Mouse (Mus musculus): ENCODE results near the gene Bckdhb. TPM values are rescaled to one million over a fixed set of nuclear protein-coding genes. Genes with fewer than 3 reads are reported as not detected.
"Not testable (repeated sequence)": the region's sequence is repeated elsewhere in the genome, so short reads cannot be mapped to it uniquely, and the experiment has no call there.

Gene Bckdhb
- polyA plus RNA-seq, 1 experiment from 2014 or later: 54.8 TPM

- DNase-seq (ENCODE audit: low spot score) (no peak), ATAC-seq (ENCODE audit: insufficient read depth, low FRiP score, low TSS enrichment) (no peak)
- no peak overlapping the region for H3K27ac ChIP-seq (ENCODE audit: low read depth, low read length)
- H3K27me3 ChIP-seq (ENCODE audit: control insufficient read depth, insufficient read depth, low read length): no peaks in the 10 kb centered on the region
- H3K4me2 ChIP-seq (ENCODE audit: low read depth): no peak overlapping the region
- no peaks in the 10 kb centered on the region for H3K9me3 ChIP-seq (ENCODE audit: control insufficient read depth, low read length)
- H3K4me3 ChIP-seq (ENCODE audit: low read depth, low read length): no peak overlapping the region
- H3K9ac ChIP-seq (ENCODE audit: low read length): no peak overlapping the region
- no peaks in the 10 kb centered on the region for H3K4me1 ChIP-seq (ENCODE audit: control insufficient read depth, insufficient read depth, low read length)
- 95% methylated on average over 2 of the region's 2 CpGs for WGBS
- H3K36me3 ChIP-seq (ENCODE audit: control insufficient read depth, insufficient read depth, low read length): no peaks in the 10 kb centered on the region
These were observed 50.9 kb downstream of the Bckdhb start for GRCm38 (mm10) chr9:83975811-83976210.

DNA sequence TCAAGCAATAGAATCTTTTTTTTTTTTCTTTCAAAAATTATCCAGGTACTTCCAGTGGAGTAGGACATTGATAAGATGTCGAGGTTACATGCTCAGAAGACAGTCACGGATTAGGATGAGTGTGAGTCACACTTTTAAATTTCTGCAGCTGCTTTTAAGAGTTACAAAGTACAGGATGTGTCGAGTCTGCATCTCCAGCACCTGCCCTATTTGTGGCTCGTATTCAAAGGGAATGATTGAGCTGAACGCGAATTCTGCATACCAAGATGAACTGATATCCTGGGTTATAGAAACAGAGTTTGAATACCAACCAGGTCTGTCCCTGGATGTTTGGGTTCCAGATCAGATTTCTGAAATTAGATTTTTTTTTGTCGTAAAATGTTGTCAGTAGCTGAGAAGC lies 56.3 kb downstream of the Bckdhb start:
- WGBS: 88% methylated on average over 7 of the region's 7 CpGs
- Histone ChIP-seq H3K9me3 (ENCODE audit: control insufficient read depth, low read length) (no peaks in the 10 kb centered on the region), H3K4me3 (ENCODE audit: low read depth, low read length) (no peak overlapping the region), H3K27me3 (ENCODE audit: control insufficient read depth, insufficient read depth, low read length) (no peaks in the 10 kb centered on the region), H3K36me3 (ENCODE audit: control insufficient read depth, insufficient read depth, low read length) (no peaks in the 10 kb centered on the region), H3K4me1 (ENCODE audit: control insufficient read depth, insufficient read depth, low read length) (no peaks in the 10 kb centered on the region), H3K4me2 (ENCODE audit: low read depth) (no peak overlapping the region), H3K27ac (ENCODE audit: low read depth, low read length) (no peak overlapping the region), H3K9ac (ENCODE audit: low read length) (no peak overlapping the region)
- ATAC-seq (ENCODE audit: insufficient read depth, low FRiP score, low TSS enrichment): no peak
- DNase-seq (ENCODE audit: low spot score): no peak

DNA sequence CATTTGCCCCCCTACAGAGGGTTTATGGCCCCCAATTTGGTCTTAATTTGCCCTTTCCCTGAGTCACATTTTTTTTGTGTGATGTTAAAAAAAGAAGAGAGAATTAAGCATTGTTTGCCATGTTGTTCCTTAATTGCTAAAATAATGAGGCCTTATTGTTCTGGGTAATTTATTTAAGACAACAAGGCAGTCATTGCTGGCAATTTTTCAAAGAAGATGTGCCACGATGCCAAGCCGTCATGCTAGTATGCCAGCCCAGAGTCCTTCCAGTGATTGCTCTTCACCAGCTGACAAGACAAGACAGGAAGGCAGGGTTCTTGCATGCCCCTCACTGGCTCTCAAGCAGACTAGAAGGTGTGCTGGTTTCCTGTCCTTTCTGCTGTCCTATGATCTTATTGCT lies 84.0 kb downstream of the Bckdhb start:
- no peak overlapping the region for H3K4me3 ChIP-seq (ENCODE audit: low read depth, low read length)
- 0 out of 2 replicates have a peak, but pooled peaks cover 5% of the 10 kb centered on the region for H3K9me3 ChIP-seq (ENCODE audit: control insufficient read depth, low read length)
- no peak overlapping the region for H3K27ac ChIP-seq (ENCODE audit: low read depth, low read length)
- WGBS: 61% methylated on average over 2 of the region's 2 CpGs
- no peak overlapping the region for H3K9ac ChIP-seq (ENCODE audit: low read length)
- H3K4me1 ChIP-seq (ENCODE audit: control insufficient read depth, insufficient read depth, low read length): no peaks in the 10 kb centered on the region
- H3K4me2 ChIP-seq (ENCODE audit: low read depth): no peak overlapping the region
- DNase-seq (ENCODE audit: low spot score) (no peak), ATAC-seq (ENCODE audit: insufficient read depth, low FRiP score, low TSS enrichment) (no peak)
- no peaks in the 10 kb centered on the region for H3K27me3 ChIP-seq (ENCODE audit: control insufficient read depth, insufficient read depth, low read length)
- no peaks in the 10 kb centered on the region for H3K36me3 ChIP-seq (ENCODE audit: control insufficient read depth, insufficient read depth, low read length)

DNA sequence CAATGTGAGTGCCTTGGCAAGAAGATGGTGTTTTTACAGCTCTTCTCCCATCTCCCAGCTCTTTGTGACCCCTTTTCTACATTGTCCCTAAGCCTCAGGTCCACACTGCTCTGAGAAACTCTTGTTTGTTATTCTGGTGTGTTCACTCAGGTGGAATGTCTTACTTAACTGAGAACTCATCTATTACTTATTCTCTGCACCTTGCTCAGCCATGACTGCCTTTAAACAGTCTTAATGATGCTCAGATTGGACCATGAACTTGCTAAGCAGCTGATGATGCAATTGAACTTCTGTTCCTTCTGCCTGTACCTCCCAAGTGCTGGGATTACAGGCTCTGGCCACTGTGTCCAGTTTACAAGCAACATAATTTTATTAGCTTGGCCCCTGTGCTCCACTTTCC lies 86.2 kb downstream of the Bckdhb start:
- no peak for ATAC-seq (ENCODE audit: insufficient read depth, low FRiP score, low TSS enrichment)

DNA sequence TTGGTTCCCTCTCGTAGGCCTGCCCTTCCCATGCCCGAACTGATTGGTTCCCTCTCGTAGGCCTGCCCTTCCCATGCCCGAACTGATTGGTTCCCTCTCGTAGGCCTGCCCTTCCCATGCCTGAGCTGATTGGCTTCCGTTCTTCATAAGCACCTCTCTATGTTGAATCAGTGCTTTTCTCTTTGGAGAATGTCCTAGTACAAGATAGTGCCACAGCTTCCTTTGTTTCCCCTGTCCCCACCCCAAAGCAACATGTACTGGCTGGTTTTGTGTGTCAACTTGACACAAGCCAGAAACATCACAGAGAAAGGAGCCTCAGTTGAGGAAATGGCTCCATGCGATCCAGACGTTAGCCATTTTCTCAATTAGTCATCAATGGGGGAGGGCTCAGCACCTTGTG lies 93.2 kb downstream of the Bckdhb start:
- not testable (repeated sequence) for H3K4me1 ChIP-seq (ENCODE audit: control insufficient read depth, insufficient read depth, low read length); H3K36me3 ChIP-seq (ENCODE audit: control insufficient read depth, insufficient read depth, low read length); H3K4me2 ChIP-seq (ENCODE audit: low read depth); ATAC-seq (ENCODE audit: insufficient read depth, low FRiP score, low TSS enrichment); H3K9ac ChIP-seq (ENCODE audit: low read length); H3K27ac ChIP-seq (ENCODE audit: low read depth, low read length); H3K9me3 ChIP-seq (ENCODE audit: control insufficient read depth, low read length); DNase-seq (ENCODE audit: low spot score); H3K4me3 ChIP-seq (ENCODE audit: low read depth, low read length); H3K27me3 ChIP-seq (ENCODE audit: control insufficient read depth, insufficient read depth, low read length)
- 93% methylated on average over 8 of the region's 8 CpGs for WGBS

More for the DNA sequence above, 86.2 kb downstream of the Bckdhb start:
- H3K9ac ChIP-seq (ENCODE audit: low read length): no peak overlapping the region
- H3K4me2 ChIP-seq (ENCODE audit: low read depth): no peak overlapping the region
- H3K4me1 ChIP-seq (ENCODE audit: control insufficient read depth, insufficient read depth, low read length): no peaks in the 10 kb centered on the region
- no peaks in the 10 kb centered on the region for H3K9me3 ChIP-seq (ENCODE audit: control insufficient read depth, low read length)
- no peaks in the 10 kb centered on the region for H3K27me3 ChIP-seq (ENCODE audit: control insufficient read depth, insufficient read depth, low read length)
- no peak for DNase-seq (ENCODE audit: low spot score)
- H3K27ac ChIP-seq (ENCODE audit: low read depth, low read length): no peak overlapping the region
- no peak overlapping the region for H3K4me3 ChIP-seq (ENCODE audit: low read depth, low read length)
- H3K36me3 ChIP-seq (ENCODE audit: control insufficient read depth, insufficient read depth, low read length): no peaks in the 10 kb centered on the region

DNA sequence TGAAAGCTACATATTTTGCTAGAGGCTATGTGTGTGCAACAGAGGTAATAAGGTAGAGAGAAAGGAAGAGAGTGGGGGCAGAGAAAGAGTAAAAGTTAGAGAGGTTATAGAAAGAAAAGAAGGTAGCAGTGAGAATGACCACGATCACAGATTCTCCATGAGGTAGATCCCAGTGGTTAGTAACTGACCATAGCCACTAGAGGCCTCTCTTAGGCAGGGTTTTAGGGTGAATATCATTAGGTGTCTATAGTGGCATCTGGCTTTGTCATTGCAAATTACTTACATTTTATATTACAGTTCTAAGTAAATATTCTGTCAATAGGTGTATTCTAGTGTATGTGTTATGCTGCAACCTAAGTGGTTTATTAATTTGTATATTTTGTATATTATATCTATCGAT lies 94.7 kb downstream of the Bckdhb start:
- Histone ChIP-seq H3K9ac (ENCODE audit: low read length) (no peak overlapping the region), H3K4me2 (ENCODE audit: low read depth) (no peak overlapping the region), H3K4me1 (ENCODE audit: control insufficient read depth, insufficient read depth, low read length) (no peaks in the 10 kb centered on the region), H3K36me3 (ENCODE audit: control insufficient read depth, insufficient read depth, low read length) (no peaks in the 10 kb centered on the region), H3K9me3 (ENCODE audit: control insufficient read depth, low read length) (no peaks in the 10 kb centered on the region), H3K4me3 (ENCODE audit: low read depth, low read length) (no peak overlapping the region), H3K27ac (ENCODE audit: low read depth, low read length) (no peak overlapping the region), H3K27me3 (ENCODE audit: control insufficient read depth, insufficient read depth, low read length) (no peaks in the 10 kb centered on the region)
- DNase-seq (ENCODE audit: low spot score) (no peak), ATAC-seq (ENCODE audit: insufficient read depth, low FRiP score, low TSS enrichment) (peak; percentile 48)
- WGBS: 78% methylated on average over 2 of the region's 2 CpGs

- 79% methylated on average over 6 of the region's 6 CpGs for WGBS
- no peak for DNase-seq (ENCODE audit: low spot score)
- no peak overlapping the region for H3K27ac ChIP-seq (ENCODE audit: low read depth, low read length)
- H3K9ac ChIP-seq (ENCODE audit: low read length): no peak overlapping the region
- ATAC-seq (ENCODE audit: insufficient read depth, low FRiP score, low TSS enrichment): no peak
- no peaks in the 10 kb centered on the region for H3K27me3 ChIP-seq (ENCODE audit: control insufficient read depth, insufficient read depth, low read length)
- H3K4me2 ChIP-seq (ENCODE audit: low read depth): no peak overlapping the region
- H3K4me3 ChIP-seq (ENCODE audit: low read depth, low read length): no peak overlapping the region
- H3K9me3 ChIP-seq (ENCODE audit: control insufficient read depth, low read length): no peaks in the 10 kb centered on the region
- no peaks in the 10 kb centered on the region for H3K36me3 ChIP-seq (ENCODE audit: control insufficient read depth, insufficient read depth, low read length)
- H3K4me1 ChIP-seq (ENCODE audit: control insufficient read depth, insufficient read depth, low read length): no peaks in the 10 kb centered on the region
These were observed 96.2 kb downstream of the Bckdhb start for GRCm38 (mm10) chr9:84021189-84021588.

GRCm38 (mm10) chr9:84028120-84028519 lies 103.2 kb downstream of the Bckdhb start:
- H3K27me3 ChIP-seq (ENCODE audit: control insufficient read depth, insufficient read depth, low read length): no peaks in the 10 kb centered on the region
- 94% methylated on average over 2 of the region's 2 CpGs for WGBS
- no peaks in the 10 kb centered on the region for H3K36me3 ChIP-seq (ENCODE audit: control insufficient read depth, insufficient read depth, low read length)
- no peaks in the 10 kb centered on the region for H3K4me1 ChIP-seq (ENCODE audit: control insufficient read depth, insufficient read depth, low read length)
- DNase-seq (ENCODE audit: low spot score): no peak
- no peak overlapping the region for H3K4me2 ChIP-seq (ENCODE audit: low read depth)
- no peak overlapping the region for H3K9ac ChIP-seq (ENCODE audit: low read length)
- no peak overlapping the region for H3K4me3 ChIP-seq (ENCODE audit: low read depth, low read length)
- H3K9me3 ChIP-seq (ENCODE audit: control insufficient read depth, low read length): no peaks in the 10 kb centered on the region
- no peak for ATAC-seq (ENCODE audit: insufficient read depth, low FRiP score, low TSS enrichment)
- no peak overlapping the region for H3K27ac ChIP-seq (ENCODE audit: low read depth, low read length)

DNA sequence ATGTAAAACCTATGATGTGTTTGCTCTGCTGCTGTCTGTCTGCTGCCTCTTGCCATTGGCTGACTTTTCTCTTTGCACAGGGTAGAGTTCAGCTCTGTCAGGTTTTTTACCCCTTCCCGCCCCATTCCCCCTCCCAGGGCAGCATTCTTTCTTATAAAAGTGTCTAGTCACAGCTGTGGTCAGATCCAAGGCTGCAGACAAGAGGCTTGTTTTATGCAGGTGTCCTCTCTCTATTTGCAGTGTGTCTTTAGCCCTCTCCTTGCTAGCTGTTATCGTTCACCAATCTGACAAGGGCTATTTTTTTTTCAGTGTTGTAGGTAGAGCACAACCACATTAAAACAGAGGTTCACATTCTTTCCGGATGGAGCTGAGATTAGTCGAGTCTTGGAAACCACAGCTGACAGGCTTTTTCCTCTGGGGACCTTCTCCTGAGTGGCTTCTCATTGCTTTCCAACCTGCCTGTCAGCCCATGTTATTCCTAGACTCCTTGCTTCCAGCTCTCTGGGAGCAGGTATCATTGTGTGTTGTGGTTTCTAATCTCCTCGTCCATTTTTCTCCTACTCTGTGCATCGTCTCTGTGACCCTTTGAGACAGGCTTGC lies 105.8 kb downstream of the Bckdhb start:
- Histone ChIP-seq H3K4me2 (ENCODE audit: low read depth) (no peak overlapping the region), H3K9me3 (ENCODE audit: control insufficient read depth, low read length) (no peaks in the 10 kb centered on the region), H3K27ac (ENCODE audit: low read depth, low read length) (0 out of 2 replicates have a peak overlapping the region, but pooled peaks have one; percentile 27), H3K36me3 (ENCODE audit: control insufficient read depth, insufficient read depth, low read length) (no peaks in the 10 kb centered on the region), H3K9ac (ENCODE audit: low read length) (no peak overlapping the region), H3K4me1 (ENCODE audit: control insufficient read depth, insufficient read depth, low read length) (no peaks in the 10 kb centered on the region), H3K27me3 (ENCODE audit: control insufficient read depth, insufficient read depth, low read length) (no peaks in the 10 kb centered on the region), H3K4me3 (ENCODE audit: low read depth, low read length) (no peak overlapping the region)
- DNase-seq (ENCODE audit: low spot score) (no peak), ATAC-seq (ENCODE audit: insufficient read depth, low FRiP score, low TSS enrichment) (no peak)
- 85% methylated on average over 6 of the region's 6 CpGs for WGBS

Measured in neural tube, embryonic 11.5 days (tissue).